Mouse (Mus musculus): ENCODE data around the gene Fos. TPM values are rescaled to one million over a fixed set of nuclear protein-coding genes. Genes with fewer than 3 reads are reported as not detected.

Fos gene
- polyA plus RNA-seq, 1 experiment from 2014 or later = 2.7 TPM

GRCm38 (mm10) chr12:85437172-85437876 is 36.4 kb upstream of the Fos start:
- ATAC-seq (ENCODE audit: low FRiP score) = peak; percentile 63
- 45% methylated on average over 17 of the region's 17 CpGs for WGBS
- Histone ChIP-seq H3K4me2 (replicated peaks) (no peak overlapping the region), H3K4me3 (replicated peaks; ENCODE audit: low read length) (no peak overlapping the region), H3K27ac (peak overlapping the region; percentile 78; the same call in 1 of the 2 replicates), H3K4me1 (replicated peaks; ENCODE audit: control insufficient read depth, insufficient read depth, low read length) (peaks cover 22% of the 10 kb centered on the region), H3K27me3 (ENCODE audit: control insufficient read depth, insufficient read depth, low read length) (no peaks in the 10 kb centered on the region), H3K36me3 (replicated peaks; ENCODE audit: control insufficient read depth, insufficient read depth) (no peaks in the 10 kb centered on the region), H3K9ac (no peak overlapping the region), H3K9me3 (ENCODE audit: control insufficient read depth, low read length) (no peaks in the 10 kb centered on the region)
- peak; percentile 63 for DNase-seq (ENCODE audit: low spot score)

- no peak overlapping the region for H3K27ac ChIP-seq
Observed at GRCm38 (mm10) chr12:85443456-85443855, 30.2 kb upstream of the Fos start.

GRCm38 (mm10) chr12:85444646-85445045 is 29.0 kb upstream of the Fos start:
- no peak for ATAC-seq (ENCODE audit: low FRiP score)
- Histone ChIP-seq H3K4me1 (replicated peaks; ENCODE audit: control insufficient read depth, insufficient read depth, low read length) (0 out of 2 replicates have a peak, but pooled peaks cover 2% of the 10 kb centered on the region), H3K9ac (no peak overlapping the region), H3K27me3 (ENCODE audit: control insufficient read depth, insufficient read depth, low read length) (no peaks in the 10 kb centered on the region), H3K27ac (no peak overlapping the region), H3K4me2 (replicated peaks) (no peak overlapping the region), H3K4me3 (replicated peaks; ENCODE audit: low read length) (no peak overlapping the region), H3K9me3 (ENCODE audit: control insufficient read depth, low read length) (no peaks in the 10 kb centered on the region), H3K36me3 (replicated peaks; ENCODE audit: control insufficient read depth, insufficient read depth) (no peaks in the 10 kb centered on the region)
- DNase-seq (ENCODE audit: low spot score) = no peak
- WGBS = 64% methylated on average over 6 of the region's 6 CpGs

More at GRCm38 (mm10) chr12:85443456-85443855, 30.2 kb upstream of the Fos start:
- Histone ChIP-seq H3K27me3 (ENCODE audit: control insufficient read depth, insufficient read depth, low read length) (no peaks in the 10 kb centered on the region), H3K4me2 (replicated peaks) (no peak overlapping the region), H3K36me3 (replicated peaks; ENCODE audit: control insufficient read depth, insufficient read depth) (no peaks in the 10 kb centered on the region), H3K4me1 (replicated peaks; ENCODE audit: control insufficient read depth, insufficient read depth, low read length) (0 out of 2 replicates have a peak, but pooled peaks cover 2% of the 10 kb centered on the region), H3K9me3 (ENCODE audit: control insufficient read depth, low read length) (no peaks in the 10 kb centered on the region), H3K4me3 (replicated peaks; ENCODE audit: low read length) (no peak overlapping the region), H3K9ac (no peak overlapping the region)
- DNase-seq (ENCODE audit: low spot score) = no peak
- WGBS = 94% methylated on average over 1 of the region's 1 CpGs
- ATAC-seq (ENCODE audit: low FRiP score) = no peak

GRCm38 (mm10) chr12:85447009-85447408 is 26.7 kb upstream of the Fos start:
- H3K4me1 ChIP-seq (replicated peaks; ENCODE audit: control insufficient read depth, insufficient read depth, low read length) = peaks cover 7% of the 10 kb centered on the region
- H3K36me3 ChIP-seq (replicated peaks; ENCODE audit: control insufficient read depth, insufficient read depth) = no peaks in the 10 kb centered on the region
- WGBS = 92% methylated on average over 6 of the region's 6 CpGs
- no peak overlapping the region for H3K9ac ChIP-seq
- no peak overlapping the region for H3K27ac ChIP-seq
- no peaks in the 10 kb centered on the region for H3K27me3 ChIP-seq (ENCODE audit: control insufficient read depth, insufficient read depth, low read length)
- no peak overlapping the region for H3K4me3 ChIP-seq (replicated peaks; ENCODE audit: low read length)
- no peaks in the 10 kb centered on the region for H3K9me3 ChIP-seq (ENCODE audit: control insufficient read depth, low read length)
- H3K4me2 ChIP-seq (replicated peaks) = no peak overlapping the region
- ATAC-seq (ENCODE audit: low FRiP score) = no peak
- no peak for DNase-seq (ENCODE audit: low spot score)

GRCm38 (mm10) chr12:85447490-85447889 is 26.2 kb upstream of the Fos start:
- ATAC-seq (ENCODE audit: low FRiP score) = no peak
- Histone ChIP-seq H3K9me3 (ENCODE audit: control insufficient read depth, low read length) (no peaks in the 10 kb centered on the region), H3K4me2 (replicated peaks) (no peak overlapping the region), H3K4me3 (replicated peaks; ENCODE audit: low read length) (no peak overlapping the region), H3K27me3 (ENCODE audit: control insufficient read depth, insufficient read depth, low read length) (no peaks in the 10 kb centered on the region), H3K9ac (no peak overlapping the region), H3K4me1 (replicated peaks; ENCODE audit: control insufficient read depth, insufficient read depth, low read length) (peaks cover 11% of the 10 kb centered on the region), H3K27ac (no peak overlapping the region), H3K36me3 (replicated peaks; ENCODE audit: control insufficient read depth, insufficient read depth) (no peaks in the 10 kb centered on the region)
- DNase-seq (ENCODE audit: low spot score) = no peak
- WGBS = 75% methylated on average over 4 of the region's 4 CpGs

- no peak for DNase-seq (ENCODE audit: low spot score)
- no peak for ATAC-seq (ENCODE audit: low FRiP score)
- Histone ChIP-seq H3K4me2 (replicated peaks) (no peak overlapping the region), H3K27me3 (ENCODE audit: control insufficient read depth, insufficient read depth, low read length) (no peaks in the 10 kb centered on the region), H3K9me3 (ENCODE audit: control insufficient read depth, low read length) (no peaks in the 10 kb centered on the region), H3K36me3 (replicated peaks; ENCODE audit: control insufficient read depth, insufficient read depth) (no peaks in the 10 kb centered on the region), H3K9ac (no peak overlapping the region), H3K4me3 (replicated peaks; ENCODE audit: low read length) (no peak overlapping the region), H3K4me1 (replicated peaks; ENCODE audit: control insufficient read depth, insufficient read depth, low read length) (peaks cover 12% of the 10 kb centered on the region), H3K27ac (no peak overlapping the region)
- 83% methylated on average over 1 of the region's 1 CpGs for WGBS
Observed at GRCm38 (mm10) chr12:85449478-85449877, 24.2 kb upstream of the Fos start.

- DNase-seq (ENCODE audit: low spot score) = no peak
- Histone ChIP-seq H3K36me3 (replicated peaks; ENCODE audit: control insufficient read depth, insufficient read depth) (no peaks in the 10 kb centered on the region), H3K4me2 (replicated peaks) (no peak overlapping the region), H3K9me3 (ENCODE audit: control insufficient read depth, low read length) (no peaks in the 10 kb centered on the region), H3K9ac (no peak overlapping the region), H3K4me3 (replicated peaks; ENCODE audit: low read length) (no peak overlapping the region), H3K27ac (no peak overlapping the region), H3K4me1 (replicated peaks; ENCODE audit: control insufficient read depth, insufficient read depth, low read length) (peaks cover 25% of the 10 kb centered on the region), H3K27me3 (ENCODE audit: control insufficient read depth, insufficient read depth, low read length) (no peaks in the 10 kb centered on the region)
- ATAC-seq (ENCODE audit: low FRiP score) = no peak
- WGBS = 49% methylated on average over 22 of the region's 22 CpGs
Observed at GRCm38 (mm10) chr12:85451693-85452491, 21.8 kb upstream of the Fos start.

GRCm38 (mm10) chr12:85455065-85456058 is 18.3 kb upstream of the Fos start:
- ATAC-seq (ENCODE audit: low FRiP score) (peak; percentile 99), DNase-seq (ENCODE audit: low spot score) (peak; percentile 97)

More at GRCm38 (mm10) chr12:85455065-85456058, 18.3 kb upstream of the Fos start:
- Histone ChIP-seq H3K4me2 (replicated peaks) (peak overlapping the region; percentile 59), H3K27ac (peak overlapping the region; percentile 93), H3K9ac (peak overlapping the region; percentile 62), H3K9me3 (ENCODE audit: control insufficient read depth, low read length) (no peaks in the 10 kb centered on the region), H3K4me3 (replicated peaks; ENCODE audit: low read length) (peak overlapping the region; percentile 38), H3K4me1 (replicated peaks; ENCODE audit: control insufficient read depth, insufficient read depth, low read length) (peaks cover 25% of the 10 kb centered on the region), H3K36me3 (replicated peaks; ENCODE audit: control insufficient read depth, insufficient read depth) (no peaks in the 10 kb centered on the region), H3K27me3 (ENCODE audit: control insufficient read depth, insufficient read depth, low read length) (no peaks in the 10 kb centered on the region)
- under 1% methylated on average over 42 of the region's 44 CpGs for WGBS
